Mouse (Mus musculus) ovary, postnatal 14 days (tissue): ENCODE data around the gene Rack1.
A peak's percentile ranks its signal among the peaks of the same experiment; 100 is the strongest.
"Not testable (repeated sequence)": the region's sequence is repeated elsewhere in the genome, so short reads cannot be mapped to it uniquely, and the experiment has no call there.

Experiments
- DNase-seq: peaks from one replicate; pipeline ENCODE4 v3.0.0; 2022; ENCODE audit warnings: low spot score

Gene Rack1

DNA sequence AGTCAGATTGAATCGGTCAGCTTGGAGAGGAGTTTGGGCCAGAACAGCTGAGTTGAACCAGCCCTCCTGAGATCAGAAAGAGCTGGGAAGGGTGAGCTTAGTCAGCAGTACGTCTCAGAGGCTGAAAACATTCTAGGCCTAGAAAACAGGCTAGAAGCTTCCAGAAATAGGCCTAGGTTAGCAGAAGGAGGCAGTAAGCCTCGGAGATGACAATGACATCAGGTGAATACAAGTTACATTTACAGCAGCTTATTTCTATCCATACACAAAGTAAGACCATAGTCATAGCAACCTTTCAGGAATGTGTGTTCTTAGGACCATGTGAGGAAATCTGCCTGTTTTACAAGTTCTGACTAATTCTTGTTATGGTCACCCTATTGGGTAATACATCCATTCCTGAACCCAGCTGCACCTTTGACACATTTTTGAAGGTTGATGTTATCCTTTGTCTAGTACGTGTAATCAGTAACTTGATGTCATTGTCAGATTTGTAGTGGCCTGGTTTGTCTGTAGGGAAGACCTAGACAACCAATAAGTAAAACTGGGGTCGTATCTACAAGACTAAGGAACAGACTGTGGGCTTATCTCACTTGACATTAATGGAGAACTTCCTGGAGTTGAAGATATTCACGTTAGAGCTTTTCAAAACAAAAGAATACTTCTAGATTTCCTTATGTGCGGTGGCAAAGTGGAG lies 19.6 kb downstream of the Rack1 start:
- no peak for DNase-seq

GRCm38 (mm10) chr11:48820308-48820674 lies 20.2 kb downstream of the Rack1 start:
- no peak for DNase-seq

GRCm38 (mm10) chr11:48821299-48821698 lies 21.2 kb downstream of the Rack1 start:
- DNase-seq, result not testable (repeated sequence)

GRCm38 (mm10) chr11:48822768-48823512 lies 22.8 kb downstream of the Rack1 start:
- DNase-seq, result no peak

GRCm38 (mm10) chr11:48823536-48823972 lies 23.4 kb downstream of the Rack1 start:
- no peak for DNase-seq

DNA sequence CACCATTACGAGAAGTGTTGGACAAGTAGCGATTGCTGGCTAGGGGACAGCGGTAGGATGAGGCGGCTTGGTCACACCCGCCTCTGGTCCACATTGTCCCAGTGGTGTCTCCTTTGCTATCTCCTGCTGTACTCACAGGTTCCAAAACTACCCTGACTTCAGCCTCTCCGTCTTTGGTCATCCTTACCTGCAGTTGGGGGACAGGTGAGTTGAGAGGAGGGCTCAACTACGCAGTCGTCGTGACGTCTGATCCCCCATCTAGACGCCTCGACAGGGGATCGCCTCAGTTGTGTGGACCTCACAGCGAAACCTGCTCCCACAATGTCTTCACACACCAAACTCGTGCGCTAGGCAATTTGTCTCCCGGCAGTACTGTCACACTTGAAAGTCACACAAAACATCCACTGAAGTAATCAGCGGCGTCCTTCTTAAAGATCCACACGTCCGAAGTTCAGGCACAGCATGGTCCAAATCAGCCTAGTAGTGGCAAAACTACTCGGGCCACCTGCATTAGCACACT lies 24.2 kb downstream of the Rack1 start:
- DNase-seq, result no peak

DNA sequence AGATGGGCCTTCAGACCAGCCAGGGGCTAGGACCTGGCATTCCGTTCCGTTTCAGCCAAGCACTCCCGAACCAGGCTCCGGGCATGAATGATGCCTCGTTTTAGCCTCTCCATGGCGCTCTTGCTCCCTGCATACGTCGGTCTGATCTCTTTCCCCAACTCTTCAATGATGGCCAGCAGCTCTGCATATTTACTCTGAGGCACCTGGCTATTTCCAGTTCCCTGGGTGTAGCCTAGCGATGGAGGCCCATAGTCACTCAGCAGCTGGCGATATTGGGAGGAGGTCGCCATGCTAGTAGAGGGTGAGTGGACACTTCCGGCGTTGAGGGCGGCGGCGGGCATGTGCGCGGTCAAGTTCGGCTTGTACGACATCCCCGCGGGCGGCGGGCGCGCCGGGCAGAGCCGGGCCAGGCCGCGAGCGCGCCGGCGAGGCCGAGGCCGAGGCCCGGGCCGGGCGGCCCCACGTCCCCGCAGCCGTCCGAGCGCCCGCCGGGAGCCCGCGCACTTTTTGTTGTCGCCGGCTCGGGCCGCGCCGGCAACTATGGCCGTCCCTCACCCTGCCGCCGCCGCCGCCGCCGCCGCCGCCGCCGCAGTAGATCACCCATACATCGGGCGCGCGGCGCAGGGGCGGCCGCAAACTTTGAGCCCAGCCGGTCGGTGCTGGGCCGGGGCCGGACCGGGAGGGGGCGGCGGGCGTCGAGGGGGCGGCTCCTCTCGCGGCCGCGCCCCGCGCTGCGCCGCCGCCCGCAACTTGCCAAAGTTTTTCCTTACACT lies 26.0 kb downstream of the Rack1 start, which contains the start of the genes Trim7 and Gm12184:
Gene Trim7, plus strand, starts transcription at position 162 of the 773 bp plus-strand sequence.
Gene Gm12184, minus strand, starts transcription at position 677 of the 773 bp plus-strand sequence.
- not testable (repeated sequence) for DNase-seq

- DNase-seq, result no peak
Measured at GRCm38 (mm10) chr11:48826752-48827096, 26.6 kb downstream of the Rack1 start.

- no peak for DNase-seq
Measured at GRCm38 (mm10) chr11:48827926-48828325, 27.8 kb downstream of the Rack1 start.

DNA sequence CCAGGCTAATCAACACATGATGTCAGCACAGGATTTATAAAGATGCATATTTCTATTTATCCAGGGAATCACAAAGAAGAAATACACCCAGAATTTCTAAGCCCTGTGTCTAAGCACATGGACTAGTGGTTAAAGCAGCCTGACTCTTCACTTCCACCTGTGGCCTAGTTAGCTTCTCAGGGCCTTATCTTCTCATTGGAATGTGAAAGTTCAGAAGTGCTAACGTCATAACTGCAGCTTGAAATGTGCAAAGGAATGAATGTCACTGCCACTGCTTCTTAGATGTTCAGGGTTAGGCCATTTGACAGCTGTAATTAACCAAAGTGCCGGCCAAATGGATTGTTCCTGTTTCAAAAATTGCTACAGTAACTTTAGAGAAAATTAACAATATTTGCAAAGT lies 30.1 kb downstream of the Rack1 start:
- DNase-seq, result no peak

- DNase-seq, result no peak
Measured at GRCm38 (mm10) chr11:48831273-48831672, 31.1 kb downstream of the Rack1 start.

DNA sequence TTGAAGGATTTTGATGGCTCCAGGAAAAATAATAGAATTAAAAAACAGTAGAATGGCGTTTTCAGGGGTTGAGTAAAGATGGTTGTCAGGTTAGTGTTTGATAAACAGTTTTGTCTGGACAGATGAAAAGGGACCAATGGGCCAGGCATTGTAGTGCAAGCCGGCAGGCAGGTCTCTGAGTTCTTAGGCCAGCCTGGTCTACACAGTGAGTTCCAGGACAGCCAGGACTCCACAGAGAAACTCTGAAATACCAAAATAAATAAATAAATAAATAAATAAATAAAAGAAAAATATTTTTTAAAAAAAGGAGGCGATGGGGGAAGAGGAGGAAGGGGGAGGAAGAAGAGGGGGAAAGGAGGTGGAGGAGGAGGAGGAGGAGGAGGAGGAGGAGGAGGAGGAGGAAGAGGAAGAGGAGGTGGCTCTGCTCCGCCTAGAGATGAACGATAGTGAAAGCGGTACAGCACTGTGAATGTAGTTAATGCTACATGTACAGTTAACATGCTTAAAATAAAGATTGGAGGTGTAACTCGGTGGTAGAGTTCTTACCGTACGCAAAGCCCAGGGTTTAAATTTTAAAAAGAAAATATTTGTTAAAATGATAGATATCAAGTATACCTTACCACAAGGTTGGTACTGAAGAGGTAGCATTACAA lies 33.1 kb downstream of the Rack1 start:
- DNase-seq, result no peak

GRCm38 (mm10) chr11:48833731-48834639 lies 33.9 kb downstream of the Rack1 start:
- DNase-seq, result peak; percentile 90

DNA sequence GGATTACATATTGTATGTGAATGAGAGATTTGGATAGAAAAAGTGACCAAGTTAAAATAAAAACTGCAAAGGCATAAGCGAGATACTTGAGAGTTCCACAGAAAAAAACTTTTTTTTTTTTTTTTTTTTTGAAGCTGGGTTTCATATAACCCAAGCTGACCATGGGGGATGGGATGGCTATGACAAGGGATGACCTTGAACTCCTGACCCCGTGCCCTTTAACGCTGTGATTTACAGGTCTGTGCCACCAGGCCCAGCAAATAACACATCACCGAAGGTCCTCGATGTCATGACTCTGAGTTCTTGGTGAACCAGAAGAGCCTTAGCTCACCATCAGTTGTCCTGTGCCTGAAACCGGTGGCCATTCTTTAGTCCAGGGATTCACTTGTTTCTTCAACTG lies 35.8 kb downstream of the Rack1 start:
- DNase-seq, result no peak

DNA sequence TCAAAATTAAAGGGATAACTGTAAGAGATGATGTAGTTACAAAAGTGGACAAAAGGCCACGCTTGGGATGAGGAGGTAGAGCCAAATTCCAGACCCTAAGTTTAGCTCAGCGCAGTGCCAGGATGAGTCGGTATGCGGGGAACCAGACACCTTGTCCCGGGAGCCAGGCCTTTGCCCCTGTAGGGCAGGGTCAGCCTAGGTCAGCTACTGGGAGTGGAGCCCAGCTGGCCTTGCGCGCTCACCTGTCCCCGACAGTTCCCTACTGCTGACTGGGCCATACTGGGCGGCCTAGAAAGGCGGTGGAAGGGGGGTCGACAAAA lies 36.8 kb downstream of the Rack1 start:
- DNase-seq, result no peak

GRCm38 (mm10) chr11:48837310-48838180 lies 37.4 kb downstream of the Rack1 start:
- peak; percentile 48 for DNase-seq

GRCm38 (mm10) chr11:48838181-48838797 lies 38.2 kb downstream of the Rack1 start:
- DNase-seq, result no peak

DNA sequence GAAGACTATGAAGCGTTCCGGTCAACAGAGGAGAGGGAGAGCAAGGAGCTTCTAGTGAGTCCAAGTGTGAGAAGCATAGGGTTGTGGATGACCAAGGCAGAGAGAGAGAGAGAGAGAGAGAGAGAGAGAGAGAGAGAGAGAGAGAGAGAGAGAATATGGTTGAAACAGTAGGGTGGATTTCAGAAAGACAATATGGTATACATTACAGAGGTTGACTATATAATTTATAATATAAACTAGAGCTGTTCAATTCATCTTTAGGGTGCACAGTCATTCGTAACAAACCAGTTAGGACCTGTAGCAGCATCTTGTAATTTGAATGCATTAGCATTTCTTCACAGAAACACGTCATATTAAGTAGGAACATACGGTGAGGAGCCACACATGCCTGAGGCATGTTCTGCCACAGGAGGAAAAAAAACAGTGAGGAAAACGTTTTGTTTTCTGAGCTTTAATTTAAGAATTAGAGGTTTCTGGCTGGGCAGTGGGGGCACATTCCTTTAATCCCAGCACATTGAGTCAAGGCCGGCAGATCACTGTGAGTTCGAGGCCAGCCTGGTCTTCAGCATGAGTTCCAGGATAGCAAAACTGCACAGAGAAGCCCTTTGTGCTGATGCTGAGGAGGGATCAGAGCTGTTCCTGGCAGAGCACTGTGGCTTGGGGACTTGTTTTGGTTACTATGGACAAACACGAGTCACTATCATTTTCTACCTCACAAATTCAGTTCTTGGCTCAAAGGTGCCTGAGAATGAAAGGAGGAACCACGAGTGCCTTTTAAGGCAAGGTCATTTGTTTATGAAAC lies 38.9 kb downstream of the Rack1 start:
- no peak for DNase-seq

- DNase-seq, result no peak
Measured at GRCm38 (mm10) chr11:48840805-48841204, 40.7 kb downstream of the Rack1 start.
